Mouse (Mus musculus): ENCODE data around the gene Phldb1. TPM values are rescaled to one million over a fixed set of nuclear protein-coding genes. Genes with fewer than 3 reads are reported as not detected.
A peak's percentile ranks its signal among the peaks of the same experiment; 100 is the strongest.

Phldb1 gene
- polyA plus RNA-seq, 1 experiment = 34.1 TPM

- TF ChIP-seq POLR2A (IDR thresholded peaks at IDR 0.05; ENCODE audit: low read depth, low read length) (no peak), CTCF (IDR thresholded peaks at IDR 0.05; ENCODE audit: extremely low read depth, insufficient read length, insufficient replicate concordance, low read depth, low read length) (no peak)
- 91% methylated on average over 4 of the region's 4 CpGs for WGBS
- H3K4me1 ChIP-seq (ENCODE audit: control insufficient read depth, insufficient read depth, insufficient read length, low read length) = peaks cover 4% of the 10 kb centered on the region; the same call in 1 of the 2 replicates
Observed at GRCm38 (mm10) chr9:44653896-44654295, 81.1 kb downstream of the Phldb1 start.

DNA sequence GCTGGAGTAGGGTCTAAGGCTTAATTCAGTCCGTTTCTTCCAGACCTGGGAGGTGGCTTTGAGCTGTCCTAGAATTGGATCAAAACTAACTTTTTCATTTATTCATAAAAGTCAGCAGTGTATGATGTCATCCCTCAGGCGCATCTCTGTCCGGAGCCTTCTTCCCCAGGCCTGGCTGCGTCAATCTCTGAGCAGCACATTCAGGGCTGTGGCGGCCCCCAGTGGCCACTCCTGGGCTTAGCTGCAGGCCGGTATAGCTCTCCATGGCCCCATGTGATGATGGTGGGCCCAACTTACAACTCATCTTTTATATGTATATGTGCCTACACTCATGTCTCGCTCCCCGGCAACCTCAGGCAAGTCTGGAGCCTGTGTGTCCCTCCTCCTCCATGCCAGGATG lies 83.0 kb downstream of the Phldb1 start:
- TF ChIP-seq POLR2A (IDR thresholded peaks at IDR 0.05; ENCODE audit: low read depth, low read length) (0 out of 2 replicates have a peak, but pooled peaks have one; percentile 10), CTCF (IDR thresholded peaks at IDR 0.05; ENCODE audit: extremely low read depth, insufficient read length, insufficient replicate concordance, low read depth, low read length) (peak; percentile 79)
- WGBS = 19% methylated on average over 8 of the region's 8 CpGs
- H3K27ac ChIP-seq (ENCODE audit: insufficient read depth, low read depth, low read length) = no peak overlapping the region
- H3K4me3 ChIP-seq (ENCODE audit: low read depth, low read length) = no peak overlapping the region
- no peaks in the 10 kb centered on the region for H3K27me3 ChIP-seq (ENCODE audit: control insufficient read depth, insufficient read depth, low read length)
- peaks cover 4% of the 10 kb centered on the region for H3K4me1 ChIP-seq (ENCODE audit: control insufficient read depth, insufficient read depth, insufficient read length, low read length)
- no peaks in the 10 kb centered on the region for H3K36me3 ChIP-seq (ENCODE audit: control insufficient read depth, insufficient read depth, low read length)

More at GRCm38 (mm10) chr9:44653896-44654295, 81.1 kb downstream of the Phldb1 start:
- no peak overlapping the region for H3K4me3 ChIP-seq (ENCODE audit: low read depth, low read length)
- no peaks in the 10 kb centered on the region for H3K36me3 ChIP-seq (ENCODE audit: control insufficient read depth, insufficient read depth, low read length)
- H3K27me3 ChIP-seq (ENCODE audit: control insufficient read depth, insufficient read depth, low read length) = no peaks in the 10 kb centered on the region
- no peak overlapping the region for H3K27ac ChIP-seq (ENCODE audit: insufficient read depth, low read depth, low read length)

GRCm38 (mm10) chr9:44648881-44649281 lies 86.1 kb downstream of the Phldb1 start:
- WGBS = 71% methylated on average over 7 of the region's 7 CpGs
- TF ChIP-seq CTCF (IDR thresholded peaks at IDR 0.05; ENCODE audit: extremely low read depth, insufficient read length, insufficient replicate concordance, low read depth, low read length) (no peak), POLR2A (IDR thresholded peaks at IDR 0.05; ENCODE audit: low read depth, low read length) (no peak)
- no peaks in the 10 kb centered on the region for H3K27me3 ChIP-seq (ENCODE audit: control insufficient read depth, insufficient read depth, low read length)
- no peak overlapping the region for H3K27ac ChIP-seq (ENCODE audit: insufficient read depth, low read depth, low read length)
- H3K4me1 ChIP-seq (ENCODE audit: control insufficient read depth, insufficient read depth, insufficient read length, low read length) = peaks cover 8% of the 10 kb centered on the region
- H3K36me3 ChIP-seq (ENCODE audit: control insufficient read depth, insufficient read depth, low read length) = no peaks in the 10 kb centered on the region
- H3K4me3 ChIP-seq (ENCODE audit: low read depth, low read length) = no peak overlapping the region

- no peak overlapping the region for H3K27ac ChIP-seq (ENCODE audit: insufficient read depth, low read depth, low read length)
- H3K4me3 ChIP-seq (ENCODE audit: low read depth, low read length) = no peak overlapping the region
- TF ChIP-seq POLR2A (IDR thresholded peaks at IDR 0.05; ENCODE audit: low read depth, low read length) (no peak), CTCF (IDR thresholded peaks at IDR 0.05; ENCODE audit: extremely low read depth, insufficient read length, insufficient replicate concordance, low read depth, low read length) (no peak)
- no peaks in the 10 kb centered on the region for H3K27me3 ChIP-seq (ENCODE audit: control insufficient read depth, insufficient read depth, low read length)
- 83% methylated on average over 4 of the region's 4 CpGs for WGBS
- peaks cover 8% of the 10 kb centered on the region for H3K4me1 ChIP-seq (ENCODE audit: control insufficient read depth, insufficient read depth, insufficient read length, low read length)
- no peaks in the 10 kb centered on the region for H3K36me3 ChIP-seq (ENCODE audit: control insufficient read depth, insufficient read depth, low read length)
Observed at GRCm38 (mm10) chr9:44647656-44648055, 87.3 kb downstream of the Phldb1 start.

DNA sequence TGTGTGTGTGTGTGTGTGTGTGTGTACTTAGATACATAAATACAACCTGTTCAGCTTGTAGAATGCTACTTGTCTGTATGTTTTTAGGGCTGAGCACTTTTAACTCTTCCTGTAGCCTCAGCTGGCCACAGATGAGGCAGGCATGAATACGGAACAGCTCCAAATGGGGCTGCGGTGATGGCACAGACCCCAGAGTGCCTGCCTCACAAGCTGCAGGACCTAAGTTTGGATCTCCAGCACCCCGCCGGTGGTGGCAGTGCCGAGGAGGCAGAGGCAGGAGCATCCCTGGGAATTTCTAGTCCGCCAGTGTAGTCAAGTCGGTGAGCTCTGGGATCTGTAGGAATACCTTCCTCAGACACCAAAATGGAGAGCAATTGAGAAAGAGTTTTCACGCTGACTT lies 88.0 kb downstream of the Phldb1 start:
- no peaks in the 10 kb centered on the region for H3K36me3 ChIP-seq (ENCODE audit: control insufficient read depth, insufficient read depth, low read length)
- WGBS = 93% methylated on average over 8 of the region's 8 CpGs
- H3K4me1 ChIP-seq (ENCODE audit: control insufficient read depth, insufficient read depth, insufficient read length, low read length) = peaks cover 8% of the 10 kb centered on the region
- no peak overlapping the region for H3K27ac ChIP-seq (ENCODE audit: insufficient read depth, low read depth, low read length)
- no peak overlapping the region for H3K4me3 ChIP-seq (ENCODE audit: low read depth, low read length)
- H3K27me3 ChIP-seq (ENCODE audit: control insufficient read depth, insufficient read depth, low read length) = no peaks in the 10 kb centered on the region
- no peak for TF ChIP-seq CTCF (IDR thresholded peaks at IDR 0.05; ENCODE audit: extremely low read depth, insufficient read length, insufficient replicate concordance, low read depth, low read length)
- TF ChIP-seq POLR2A (IDR thresholded peaks at IDR 0.05; ENCODE audit: low read depth, low read length) = no peak

DNA sequence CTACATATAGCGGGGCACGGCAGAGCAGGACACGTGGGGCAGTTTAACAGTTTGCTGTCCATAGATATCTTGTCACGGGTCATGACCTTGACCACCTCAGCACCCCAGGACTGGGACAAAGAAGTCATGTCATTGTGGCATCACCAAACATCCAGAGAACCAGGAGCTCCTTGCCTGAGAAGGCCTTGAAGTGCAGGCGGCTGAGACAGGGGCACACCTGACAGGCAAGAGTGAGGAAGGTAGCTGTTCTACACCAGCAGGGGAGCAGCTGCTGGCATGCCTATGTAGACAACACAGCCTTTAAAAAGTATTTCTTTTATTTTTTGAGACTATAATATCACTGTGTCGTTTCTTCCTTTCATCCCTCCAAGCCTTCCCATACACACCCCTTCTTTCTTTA lies 88.6 kb downstream of the Phldb1 start:
- Histone ChIP-seq H3K27ac (ENCODE audit: insufficient read depth, low read depth, low read length) (no peak overlapping the region), H3K36me3 (ENCODE audit: control insufficient read depth, insufficient read depth, low read length) (no peaks in the 10 kb centered on the region), H3K4me3 (ENCODE audit: low read depth, low read length) (no peak overlapping the region), H3K27me3 (ENCODE audit: control insufficient read depth, insufficient read depth, low read length) (no peaks in the 10 kb centered on the region), H3K4me1 (ENCODE audit: control insufficient read depth, insufficient read depth, insufficient read length, low read length) (peaks cover 8% of the 10 kb centered on the region)
- TF ChIP-seq CTCF (IDR thresholded peaks at IDR 0.05; ENCODE audit: extremely low read depth, insufficient read length, insufficient replicate concordance, low read depth, low read length) (no peak), POLR2A (IDR thresholded peaks at IDR 0.05; ENCODE audit: low read depth, low read length) (no peak)
- 73% methylated on average over 6 of the region's 6 CpGs for WGBS

GRCm38 (mm10) chr9:44645924-44646323 lies 89.1 kb downstream of the Phldb1 start:
- no peak for TF ChIP-seq POLR2A (IDR thresholded peaks at IDR 0.05; ENCODE audit: low read depth, low read length)
- TF ChIP-seq CTCF (IDR thresholded peaks at IDR 0.05; ENCODE audit: extremely low read depth, insufficient read length, insufficient replicate concordance, low read depth, low read length) = no peak
- no peak overlapping the region for H3K4me3 ChIP-seq (ENCODE audit: low read depth, low read length)
- 50% methylated on average over 15 of the region's 15 CpGs for WGBS
- H3K4me1 ChIP-seq (ENCODE audit: control insufficient read depth, insufficient read depth, insufficient read length, low read length) = peaks cover 8% of the 10 kb centered on the region
- no peak overlapping the region for H3K27ac ChIP-seq (ENCODE audit: insufficient read depth, low read depth, low read length)
- no peaks in the 10 kb centered on the region for H3K36me3 ChIP-seq (ENCODE audit: control insufficient read depth, insufficient read depth, low read length)
- no peaks in the 10 kb centered on the region for H3K27me3 ChIP-seq (ENCODE audit: control insufficient read depth, insufficient read depth, low read length)

All from small intestine, adult 2 months (tissue).